Mouse (Mus musculus) B cell, adult (primary cell): Measurements from ENCODE around the gene Mgst3. TPM values are rescaled to one million over a fixed set of nuclear protein-coding genes. Genes with fewer than 3 reads are reported as not detected.

Experiments
- total RNA-seq: library from RNA; stranded (reverse); gene quantifications from 4 replicates; pipeline ENCODE4 v1.2.4, GENCODE M21; 2023; ENCODE audit not compliant: inconsistent age

Gene Mgst3
- total RNA-seq, result 3.1 to 5.1 TPM (median 3.4 TPM) in 4 replicates

GRCm38 (mm10) chr1:167393683-167394492 is at the start of gene Mgst3:
Gene Mgst3, minus strand, starts transcription at chr1:167393841.

GRCm38 (mm10) chr1:167349815-167350596 is 43.6 kb downstream of the Mgst3 start, which contains the start of gene Aldh9a1:
Gene Aldh9a1, plus strand, starts transcription at chr1:167349991.

Other genes starting within 250 kb of the Mgst3 start
- 14.2 to 17.1 TPM (median 14.5 TPM) in 4 replicates for gene Uck2, start 108.5 kb downstream of the Mgst3 start, total RNA-seq
- 30.1 to 35.5 TPM (median 31.1 TPM) in 4 replicates for gene Tmco1, start 85.5 kb downstream of the Mgst3 start, total RNA-seq
- gene Aldh9a1, start 43.9 kb downstream of the Mgst3 start, total RNA-seq, result 34.1 to 45.1 TPM (median 34.5 TPM) in 4 replicates
- gene Lrrc52, start 72.9 kb upstream of the Mgst3 start, total RNA-seq, result not detected in 4 replicates
- not detected in 4 replicates for gene Rxrg, start 204.5 kb upstream of the Mgst3 start, total RNA-seq